Mouse (Mus musculus): ENCODE data around the gene Gm20431. TPM values are rescaled to one million over a fixed set of nuclear protein-coding genes. Genes with fewer than 3 reads are reported as not detected.

Gm20431 gene
- polyA plus RNA-seq, 1 experiment = 15.1 TPM

DNA sequence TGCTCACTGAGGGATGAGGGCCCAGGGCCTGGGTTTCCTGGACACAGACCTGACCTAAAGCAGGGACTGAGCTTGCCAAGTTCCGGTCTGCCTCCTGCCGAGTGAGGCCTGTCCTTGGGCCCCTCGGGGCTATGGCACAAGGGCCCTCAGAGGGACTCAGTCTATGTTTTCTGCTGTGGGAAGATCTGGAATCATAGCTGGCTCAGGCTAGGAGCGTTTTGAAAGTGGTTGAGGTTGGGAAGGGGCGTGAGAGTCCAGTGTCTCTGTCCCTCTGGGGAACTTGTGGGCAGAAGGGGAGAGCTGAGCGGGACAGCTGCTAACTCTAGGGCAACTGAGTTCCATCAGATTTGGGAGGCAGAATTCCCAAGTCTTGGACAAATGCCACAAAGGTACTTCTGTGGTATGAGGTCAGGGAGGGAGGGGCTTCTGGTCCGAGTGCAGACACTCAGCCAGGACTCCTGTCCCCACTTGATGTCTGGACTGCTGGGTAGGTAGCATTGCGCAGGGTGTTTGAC lies 60.8 kb downstream of the Gm20431 start:
- TF ChIP-seq CTCF (IDR thresholded peaks at IDR 0.05; ENCODE audit: borderline replicate concordance, insufficient read depth, low read depth, low read length) = no peak
- TF ChIP-seq POLR2A (IDR thresholded peaks at IDR 0.05; ENCODE audit: borderline replicate concordance, insufficient read depth, low read length) = no peak
- Histone ChIP-seq H3K4me3 (replicated peaks; ENCODE audit: insufficient read depth, low read depth, low read length) (no peak overlapping the region), H3K27ac (ENCODE audit: insufficient read depth, low read length) (no peak overlapping the region), H3K27me3 (ENCODE audit: control insufficient read depth, insufficient read depth, low read length) (no peaks in the 10 kb centered on the region), H3K4me1 (ENCODE audit: control insufficient read depth, insufficient read depth, low read length) (no peaks in the 10 kb centered on the region)
- no peak for DNase-seq
- 59% methylated on average over 8 of the region's 8 CpGs for WGBS

DNA sequence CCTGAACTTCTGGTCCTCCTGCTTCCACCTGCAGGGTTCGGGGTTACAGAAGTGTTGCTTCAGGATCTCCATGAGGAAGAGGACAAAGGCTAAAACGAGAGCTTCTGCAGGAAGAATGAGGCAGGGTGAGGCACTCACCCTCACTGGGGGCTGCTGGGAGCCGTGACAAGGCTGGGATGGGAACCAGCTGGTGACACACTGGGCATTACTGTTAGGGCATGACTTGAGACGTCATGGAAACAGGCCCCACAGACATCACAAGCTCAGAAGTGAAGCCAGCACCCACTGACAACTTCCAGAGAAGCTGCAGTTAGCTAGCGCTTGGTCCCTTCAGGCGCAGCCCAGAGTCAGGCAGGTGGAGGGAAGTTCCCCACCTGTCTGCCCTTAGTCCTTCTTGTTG lies 61.4 kb downstream of the Gm20431 start:
- no peaks in the 10 kb centered on the region for H3K27me3 ChIP-seq (ENCODE audit: control insufficient read depth, insufficient read depth, low read length)
- WGBS = 61% methylated on average over 6 of the region's 6 CpGs
- H3K4me1 ChIP-seq (ENCODE audit: control insufficient read depth, insufficient read depth, low read length) = no peaks in the 10 kb centered on the region
- no peak for TF ChIP-seq CTCF (IDR thresholded peaks at IDR 0.05; ENCODE audit: borderline replicate concordance, insufficient read depth, low read depth, low read length)
- no peak for TF ChIP-seq POLR2A (IDR thresholded peaks at IDR 0.05; ENCODE audit: borderline replicate concordance, insufficient read depth, low read length)
- H3K27ac ChIP-seq (ENCODE audit: insufficient read depth, low read length) = no peak overlapping the region
- H3K4me3 ChIP-seq (replicated peaks; ENCODE audit: insufficient read depth, low read depth, low read length) = no peak overlapping the region
- no peak for DNase-seq

GRCm38 (mm10) chr2:167599195-167599594 lies 62.1 kb downstream of the Gm20431 start:
- DNase-seq = no peak
- Histone ChIP-seq H3K27me3 (ENCODE audit: control insufficient read depth, insufficient read depth, low read length) (no peaks in the 10 kb centered on the region), H3K27ac (ENCODE audit: insufficient read depth, low read length) (no peak overlapping the region), H3K4me3 (replicated peaks; ENCODE audit: insufficient read depth, low read depth, low read length) (no peak overlapping the region), H3K4me1 (ENCODE audit: control insufficient read depth, insufficient read depth, low read length) (no peaks in the 10 kb centered on the region)
- 90% methylated on average over 5 of the region's 5 CpGs for WGBS
- TF ChIP-seq POLR2A (IDR thresholded peaks at IDR 0.05; ENCODE audit: borderline replicate concordance, insufficient read depth, low read length) = no peak
- no peak for TF ChIP-seq CTCF (IDR thresholded peaks at IDR 0.05; ENCODE audit: borderline replicate concordance, insufficient read depth, low read depth, low read length)

GRCm38 (mm10) chr2:167597492-167598186 lies 63.7 kb downstream of the Gm20431 start:
- Histone ChIP-seq H3K4me3 (replicated peaks; ENCODE audit: insufficient read depth, low read depth, low read length) (no peak overlapping the region), H3K4me1 (ENCODE audit: control insufficient read depth, insufficient read depth, low read length) (no peaks in the 10 kb centered on the region), H3K27ac (ENCODE audit: insufficient read depth, low read length) (no peak overlapping the region), H3K27me3 (ENCODE audit: control insufficient read depth, insufficient read depth, low read length) (no peaks in the 10 kb centered on the region)
- 30% methylated on average over 40 of the region's 40 CpGs for WGBS
- TF ChIP-seq POLR2A (IDR thresholded peaks at IDR 0.05; ENCODE audit: borderline replicate concordance, insufficient read depth, low read length) = no peak
- no peak for TF ChIP-seq CTCF (IDR thresholded peaks at IDR 0.05; ENCODE audit: borderline replicate concordance, insufficient read depth, low read depth, low read length)
- DNase-seq = no peak

- no peak overlapping the region for H3K27ac ChIP-seq (ENCODE audit: insufficient read depth, low read length)
- H3K4me3 ChIP-seq (replicated peaks; ENCODE audit: insufficient read depth, low read depth, low read length) = no peak overlapping the region
- TF ChIP-seq CTCF (IDR thresholded peaks at IDR 0.05; ENCODE audit: borderline replicate concordance, insufficient read depth, low read depth, low read length) = no peak
- TF ChIP-seq POLR2A (IDR thresholded peaks at IDR 0.05; ENCODE audit: borderline replicate concordance, insufficient read depth, low read length) = no peak
- H3K4me1 ChIP-seq (ENCODE audit: control insufficient read depth, insufficient read depth, low read length) = no peaks in the 10 kb centered on the region
- DNase-seq = no peak
- 30% methylated on average over 27 of the region's 27 CpGs for WGBS
- H3K27me3 ChIP-seq (ENCODE audit: control insufficient read depth, insufficient read depth, low read length) = no peaks in the 10 kb centered on the region
These were observed 64.4 kb downstream of the Gm20431 start for GRCm38 (mm10) chr2:167596726-167597491.

DNA sequence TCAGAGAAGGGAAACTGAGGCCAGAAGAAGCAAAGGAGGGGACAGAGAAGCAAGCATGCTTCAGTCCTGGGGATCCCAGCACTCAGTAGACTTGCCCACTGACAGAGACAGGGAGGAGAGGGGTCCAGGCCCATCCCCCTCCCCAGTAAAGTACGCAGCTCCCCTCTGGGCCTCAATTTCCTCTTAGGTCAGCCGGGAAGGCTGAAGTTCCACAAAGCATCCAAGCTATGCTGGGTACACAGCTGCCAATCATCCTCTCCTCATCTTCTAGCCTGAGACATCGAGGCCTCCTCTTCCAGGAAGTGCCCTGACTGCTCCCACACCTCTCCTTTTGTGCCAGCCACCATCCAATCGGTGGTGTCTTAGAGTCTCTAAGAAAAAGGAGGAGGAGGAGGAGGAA lies 65.0 kb downstream of the Gm20431 start:
- TF ChIP-seq POLR2A (IDR thresholded peaks at IDR 0.05; ENCODE audit: borderline replicate concordance, insufficient read depth, low read length) (no peak), CTCF (IDR thresholded peaks at IDR 0.05; ENCODE audit: borderline replicate concordance, insufficient read depth, low read depth, low read length) (no peak)
- Histone ChIP-seq H3K27ac (ENCODE audit: insufficient read depth, low read length) (no peak overlapping the region), H3K27me3 (ENCODE audit: control insufficient read depth, insufficient read depth, low read length) (no peaks in the 10 kb centered on the region), H3K4me1 (ENCODE audit: control insufficient read depth, insufficient read depth, low read length) (no peaks in the 10 kb centered on the region), H3K4me3 (replicated peaks; ENCODE audit: insufficient read depth, low read depth, low read length) (no peak overlapping the region)
- 71% methylated on average over 4 of the region's 4 CpGs for WGBS
- DNase-seq = no peak

DNA sequence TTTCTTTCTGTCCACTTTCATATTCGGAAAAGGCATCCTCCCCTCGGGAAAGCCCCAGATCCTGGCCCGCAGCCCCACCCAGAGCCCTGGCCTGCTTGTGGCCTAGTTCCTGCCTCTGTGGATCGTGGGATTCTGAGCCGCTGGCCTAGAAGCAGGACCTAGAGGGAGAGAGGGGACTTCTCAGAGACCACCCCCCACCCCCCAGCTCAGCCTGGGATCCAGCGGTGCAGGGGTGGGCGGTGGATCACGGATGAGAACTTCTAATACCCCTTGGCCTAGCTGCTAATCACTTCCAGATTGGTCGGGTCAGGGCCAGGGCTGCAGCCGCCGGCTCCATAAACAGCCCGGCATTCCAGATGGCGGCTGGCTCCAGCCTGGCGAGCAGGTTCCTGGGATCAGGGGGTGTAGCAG lies 65.5 kb downstream of the Gm20431 start:
- 43% methylated on average over 14 of the region's 14 CpGs for WGBS
- H3K4me1 ChIP-seq (ENCODE audit: control insufficient read depth, insufficient read depth, low read length) = no peaks in the 10 kb centered on the region
- no peak overlapping the region for H3K4me3 ChIP-seq (replicated peaks; ENCODE audit: insufficient read depth, low read depth, low read length)
- no peaks in the 10 kb centered on the region for H3K27me3 ChIP-seq (ENCODE audit: control insufficient read depth, insufficient read depth, low read length)
- no peak for DNase-seq
- TF ChIP-seq POLR2A (IDR thresholded peaks at IDR 0.05; ENCODE audit: borderline replicate concordance, insufficient read depth, low read length) (no peak), CTCF (IDR thresholded peaks at IDR 0.05; ENCODE audit: borderline replicate concordance, insufficient read depth, low read depth, low read length) (no peak)
- no peak overlapping the region for H3K27ac ChIP-seq (ENCODE audit: insufficient read depth, low read length)

Measured in cerebellum, adult 2 months (tissue).